Mouse (Mus musculus): ENCODE results near the gene Nsl1. TPM values are rescaled to one million over a fixed set of nuclear protein-coding genes. Genes with fewer than 3 reads are reported as not detected.

The Nsl1 gene
- polyA plus RNA-seq, 2 experiments, result 8.8 to 11.2 TPM

DNA sequence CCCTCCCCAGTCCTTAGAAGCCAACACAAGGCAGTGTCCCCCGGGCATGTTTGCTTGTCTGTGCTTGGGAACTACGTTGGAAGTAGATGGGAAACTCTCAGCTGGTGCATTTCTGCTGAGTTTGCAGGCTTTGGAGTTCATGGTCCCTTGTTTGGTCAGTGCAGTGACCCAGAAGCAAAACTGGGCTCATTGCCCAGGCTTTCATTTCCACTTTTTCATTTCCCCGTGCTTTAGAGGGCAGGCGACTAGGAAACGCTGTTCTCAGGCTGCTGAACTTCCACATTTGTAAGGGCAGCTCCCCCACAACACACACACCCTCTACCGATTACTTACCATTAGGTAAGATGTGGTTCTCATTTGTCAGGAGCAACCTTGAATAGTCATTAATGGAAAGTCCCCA lies 10.2 kb downstream of the Nsl1 start:
- Histone ChIP-seq H3K9me3 (ENCODE audit: control insufficient read depth, low read length) (no peaks in the 10 kb centered on the region), H3K27me3 (ENCODE audit: control insufficient read depth, insufficient read depth, low read length) (no peaks in the 10 kb centered on the region), H3K4me2 (ENCODE audit: low read depth) (no peak overlapping the region), H3K9ac (replicated peaks) (no peak overlapping the region), H3K27ac (no peak overlapping the region), H3K4me1 (replicated peaks; ENCODE audit: control insufficient read depth in 2 of 2, insufficient read depth in 2 of 2, low read length in 1 of 2) (no peaks in the 10 kb centered on the region), H3K4me3 (ENCODE audit: insufficient read depth in 1 of 2, low read depth in 2 of 2, low read length in 2 of 2) (no peak overlapping the region), H3K36me3 (replicated peaks; ENCODE audit: control insufficient read depth, insufficient read depth, low read depth) (peaks cover 79% of the 10 kb centered on the region)
- no peak for ATAC-seq (ENCODE audit: insufficient read depth)
- TF ChIP-seq CTCF (IDR thresholded peaks at IDR 0.05; ENCODE audit: low read depth), result no peak
- no peak for TF ChIP-seq EP300 (IDR thresholded peaks at IDR 0.05; ENCODE audit: low read depth)
- DNase-seq (ENCODE audit: low read depth in 3 of 3, low spot score in 3 of 3), result no peak
- WGBS (ENCODE audit: insufficient replicate concordance), result 64% methylated on average over 6 of the region's 6 CpGs

GRCm38 (mm10) chr1:191073486-191073885 lies 10.7 kb downstream of the Nsl1 start:
- WGBS (ENCODE audit: insufficient replicate concordance), result 62% methylated on average over 4 of the region's 4 CpGs
- no peak for ATAC-seq (ENCODE audit: insufficient read depth)
- Histone ChIP-seq H3K4me1 (replicated peaks; ENCODE audit: control insufficient read depth in 2 of 2, insufficient read depth in 2 of 2, low read length in 1 of 2) (no peaks in the 10 kb centered on the region), H3K36me3 (replicated peaks; ENCODE audit: control insufficient read depth, insufficient read depth, low read depth) (peaks cover 82% of the 10 kb centered on the region), H3K27me3 (ENCODE audit: control insufficient read depth, insufficient read depth, low read length) (no peaks in the 10 kb centered on the region), H3K4me3 (ENCODE audit: insufficient read depth in 1 of 2, low read depth in 2 of 2, low read length in 2 of 2) (no peak overlapping the region), H3K4me2 (ENCODE audit: low read depth) (no peak overlapping the region), H3K9ac (replicated peaks) (no peak overlapping the region), H3K9me3 (ENCODE audit: control insufficient read depth, low read length) (no peaks in the 10 kb centered on the region), H3K27ac (no peak overlapping the region)
- no peak for TF ChIP-seq EP300 (IDR thresholded peaks at IDR 0.05; ENCODE audit: low read depth)
- TF ChIP-seq CTCF (IDR thresholded peaks at IDR 0.05; ENCODE audit: low read depth), result no peak
- DNase-seq (ENCODE audit: low read depth in 3 of 3, low spot score in 3 of 3), result no peak

- H3K4me3 ChIP-seq (ENCODE audit: insufficient read depth in 1 of 2, low read depth in 2 of 2, low read length in 2 of 2), result no peak overlapping the region
- WGBS (ENCODE audit: insufficient replicate concordance), result 55% methylated on average over 10 of the region's 10 CpGs
- H3K4me2 ChIP-seq (ENCODE audit: low read depth), result no peak overlapping the region
- TF ChIP-seq CTCF (IDR thresholded peaks at IDR 0.05; ENCODE audit: low read depth) (peak; percentile 64), EP300 (IDR thresholded peaks at IDR 0.05; ENCODE audit: low read depth) (no peak)
- H3K9me3 ChIP-seq (ENCODE audit: control insufficient read depth, low read length), result no peaks in the 10 kb centered on the region
- H3K9ac ChIP-seq (replicated peaks), result no peak overlapping the region
- no peaks in the 10 kb centered on the region for H3K27me3 ChIP-seq (ENCODE audit: control insufficient read depth, insufficient read depth, low read length)
- no peak overlapping the region for H3K27ac ChIP-seq
- H3K36me3 ChIP-seq (replicated peaks; ENCODE audit: control insufficient read depth, insufficient read depth, low read depth), result peaks cover 75% of the 10 kb centered on the region
- no peak for DNase-seq (ENCODE audit: low read depth in 3 of 3, low spot score in 3 of 3)
- 0 out of 2 replicates have a peak, but pooled peaks have one; percentile 13 for ATAC-seq (ENCODE audit: insufficient read depth)
- no peaks in the 10 kb centered on the region for H3K4me1 ChIP-seq (replicated peaks; ENCODE audit: control insufficient read depth in 2 of 2, insufficient read depth in 2 of 2, low read length in 1 of 2)
Measured at GRCm38 (mm10) chr1:191075199-191075883, 12.5 kb downstream of the Nsl1 start.

DNA sequence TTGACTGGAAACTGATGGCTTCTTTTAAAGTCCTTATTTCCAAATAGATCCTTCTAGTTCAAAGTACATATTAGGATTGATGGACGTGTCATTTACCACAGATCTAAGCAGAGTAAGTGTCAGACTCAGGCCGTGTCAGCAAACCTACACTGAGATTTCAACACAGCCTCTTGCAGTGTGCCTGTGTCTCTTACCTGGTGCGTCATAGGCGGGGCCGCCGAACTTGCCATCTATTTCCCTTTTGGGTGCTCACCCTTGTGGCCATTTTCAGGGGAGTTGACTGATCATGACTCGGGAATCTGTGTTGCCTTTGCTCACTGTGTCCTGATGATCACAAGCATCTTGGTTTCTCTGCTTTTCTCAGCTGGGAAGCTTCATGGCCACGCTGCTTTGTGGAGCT lies 20.4 kb downstream of the Nsl1 start:
- Histone ChIP-seq H3K9me3 (ENCODE audit: control insufficient read depth, low read length) (no peaks in the 10 kb centered on the region), H3K36me3 (replicated peaks; ENCODE audit: control insufficient read depth, insufficient read depth, low read depth) (peaks cover 43% of the 10 kb centered on the region), H3K4me2 (ENCODE audit: low read depth) (no peak overlapping the region), H3K27ac (no peak overlapping the region), H3K4me1 (replicated peaks; ENCODE audit: control insufficient read depth in 2 of 2, insufficient read depth in 2 of 2, low read length in 1 of 2) (peaks cover 0 to 4% of the 10 kb centered on the region in 2 experiments; a peak in 2 of 4 replicates), H3K27me3 (ENCODE audit: control insufficient read depth, insufficient read depth, low read length) (no peaks in the 10 kb centered on the region), H3K4me3 (ENCODE audit: insufficient read depth in 1 of 2, low read depth in 2 of 2, low read length in 2 of 2) (no peak overlapping the region), H3K9ac (replicated peaks) (no peak overlapping the region)
- ATAC-seq (ENCODE audit: insufficient read depth), result no peak
- TF ChIP-seq EP300 (IDR thresholded peaks at IDR 0.05; ENCODE audit: low read depth) (no peak), CTCF (IDR thresholded peaks at IDR 0.05; ENCODE audit: low read depth) (no peak)
- DNase-seq (ENCODE audit: low read depth in 3 of 3, low spot score in 3 of 3), result no peak
- WGBS (ENCODE audit: insufficient replicate concordance), result 73% methylated on average over 8 of the region's 8 CpGs

DNA sequence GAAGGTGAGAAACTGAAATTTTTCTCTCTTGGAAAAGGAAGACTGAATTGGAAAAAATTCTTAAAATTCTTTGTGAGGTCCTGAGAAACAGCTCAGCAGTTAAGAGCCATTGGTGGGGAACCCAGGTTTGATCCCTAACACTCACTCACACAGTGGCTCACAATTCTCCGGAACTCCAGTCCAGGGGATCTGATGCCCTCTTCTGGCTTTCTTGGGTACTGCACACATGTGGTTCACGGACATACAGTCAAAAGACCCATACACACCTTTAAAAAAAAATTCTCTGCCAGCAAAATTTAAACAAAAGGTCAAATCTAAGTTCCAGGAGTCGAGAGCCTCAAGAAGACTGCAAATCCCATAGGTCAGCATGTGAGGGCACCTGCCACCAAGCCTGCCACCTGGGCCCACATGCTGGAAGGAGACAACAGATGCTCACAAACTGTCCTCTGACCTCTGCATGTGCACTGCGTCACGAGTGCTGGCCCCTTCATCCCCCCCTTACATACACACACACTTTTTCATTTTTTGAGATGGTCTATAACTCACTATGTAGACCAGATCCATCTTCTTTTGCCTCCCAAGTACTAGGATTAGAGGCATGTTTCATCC lies 22.2 kb downstream of the Nsl1 start:
- H3K27me3 ChIP-seq (ENCODE audit: control insufficient read depth, insufficient read depth, low read length), result no peaks in the 10 kb centered on the region
- peaks cover 35% of the 10 kb centered on the region for H3K36me3 ChIP-seq (replicated peaks; ENCODE audit: control insufficient read depth, insufficient read depth, low read depth)
- WGBS (ENCODE audit: insufficient replicate concordance), result 57% methylated on average over 5 of the region's 5 CpGs
- no peaks in the 10 kb centered on the region for H3K9me3 ChIP-seq (ENCODE audit: control insufficient read depth, low read length)
- TF ChIP-seq EP300 (IDR thresholded peaks at IDR 0.05; ENCODE audit: low read depth) (no peak), CTCF (IDR thresholded peaks at IDR 0.05; ENCODE audit: low read depth) (peak; percentile 79)
- H3K4me1 ChIP-seq (replicated peaks; ENCODE audit: control insufficient read depth in 2 of 2, insufficient read depth in 2 of 2, low read length in 1 of 2), result peaks cover 0 to 7% of the 10 kb centered on the region in 2 experiments; a peak in 2 of 4 replicates
- no peak overlapping the region for H3K4me2 ChIP-seq (ENCODE audit: low read depth)
- H3K27ac ChIP-seq, result no peak overlapping the region
- no peak overlapping the region for H3K4me3 ChIP-seq (ENCODE audit: insufficient read depth in 1 of 2, low read depth in 2 of 2, low read length in 2 of 2)
- DNase-seq (ENCODE audit: low read depth in 3 of 3, low spot score in 3 of 3) (no peak), ATAC-seq (ENCODE audit: insufficient read depth) (no peak)
- no peak overlapping the region for H3K9ac ChIP-seq (replicated peaks)

Data from liver, embryonic 14.5 days (tissue).